Mouse (Mus musculus) MEL (cell line): ENCODE data around the gene Rhot1. TPM values are rescaled to one million over a fixed set of nuclear protein-coding genes. Genes with fewer than 3 reads are reported as not detected.

ENCODE experiments used
- DNase-seq: peaks from one replicate; pipeline ENCODE4 v3.0.0; 2011; ENCODE audit warnings: low read depth, low spot score
- H3K27ac ChIP-seq: 2 replicates; pipeline ENCODE4 v1.5.1; 2012; ENCODE audit warnings: low read depth, mild to moderate bottlenecking, control low read depth, low read length, moderate library complexity; ENCODE audit not compliant: control insufficient read depth
- H3K27me3 ChIP-seq, 2 experiments: fragments of 150-350 bp in 1 of 2; sonication (generic) in 1 of 2; 2 replicates each; pipeline ENCODE4 v1.6.1; 2012; ENCODE audit warnings: low read length in 2 of 2, mild to moderate bottlenecking in 2 of 2, improper control_type of control experiment in 1 of 2, moderate library complexity in 1 of 2; ENCODE audit not compliant: insufficient read depth in 2 of 2, control insufficient read depth in 1 of 2
- H3K36me3 ChIP-seq, 2 experiments: 2 replicates each; pipeline ENCODE4 v1.6.1; 2012 to 2014; ENCODE audit warnings: low read length in 2 of 2, improper control_type of control experiment in 1 of 2, inconsistent platforms in 1 of 2, mild to moderate bottlenecking in 1 of 2; ENCODE audit not compliant: insufficient read depth in 2 of 2, control insufficient read depth in 1 of 2
- H3K4me1 ChIP-seq, 2 experiments: fragments of 150-350 bp in 1 of 2; sonication (generic) in 1 of 2; 2 replicates each; pipeline ENCODE4 v1.6.1; 2012; ENCODE audit warnings: low read length in 2 of 2, improper control_type of control experiment in 1 of 2, mild to moderate bottlenecking in 1 of 2; ENCODE audit not compliant: insufficient read depth in 2 of 2, control insufficient read depth in 1 of 2
- H3K4me3 ChIP-seq, 2 experiments: fragments of 150-350 bp in 1 of 2; sonication (generic) in 1 of 2; 2 replicates each; pipeline ENCODE4 v1.5.1; 2012; ENCODE audit warnings: low read depth in 2 of 2, low read length in 2 of 2, mild to moderate bottlenecking in 2 of 2, moderate library complexity in 2 of 2, control low read depth in 1 of 2, improper control_type of control experiment in 1 of 2; ENCODE audit not compliant: control insufficient read depth in 1 of 2, insufficient read depth in 1 of 2
- H3K79me2 ChIP-seq: 2 replicates; pipeline ENCODE4 v1.6.1; 2012; ENCODE audit warnings: mild to moderate bottlenecking, low read length, moderate library complexity; ENCODE audit not compliant: control insufficient read depth, poor library complexity, insufficient read depth
- H3K9ac ChIP-seq: 2 replicates; pipeline ENCODE4 v1.6.1; 2012; ENCODE audit warnings: low read depth, mild to moderate bottlenecking, control low read depth, low read length, moderate library complexity; ENCODE audit not compliant: control insufficient read depth, poor library complexity, severe bottlenecking
- H3K9me3 ChIP-seq: fragments of 150-350 bp; sonication (generic); replicated peaks from 2 replicates; pipeline ENCODE4 v1.6.1; 2012; ENCODE audit warnings: mild to moderate bottlenecking, low read length, improper control_type of control experiment, moderate library complexity; ENCODE audit not compliant: insufficient read depth
- CHD1 ChIP-seq: IDR thresholded peaks from 2 replicates; pipeline ENCODE4 v1.6.1; 2012; ENCODE audit warnings: low read depth, mild to moderate bottlenecking, inconsistent platforms, low read length, improper control_type of control experiment
- CTCF ChIP-seq, 3 experiments: IDR thresholded peaks in 2 of 3; conservative IDR thresholded peaks in 1 of 3; 2 replicates each; pipeline ENCODE4 v1.5.1; 2011 to 2012; ENCODE audit warnings: low read length in 3 of 3, low read depth in 2 of 3, mild to moderate bottlenecking in 2 of 3, improper control_type of control experiment in 1 of 3, inconsistent platforms in 1 of 3, mixed read lengths in 1 of 3, moderate library complexity in 1 of 3; ENCODE audit not compliant: control insufficient read depth in 1 of 3, insufficient read depth in 1 of 3, poor library complexity in 1 of 3, severe bottlenecking in 1 of 3
- E2F4 ChIP-seq: IDR thresholded peaks from 2 replicates; pipeline ENCODE4 v1.6.1; 2011; ENCODE audit warnings: low read depth, low read length, improper control_type of control experiment, borderline replicate concordance
- GABPA ChIP-seq: IDR thresholded peaks from 2 replicates; pipeline ENCODE4 v1.6.1; 2012; ENCODE audit warnings: low read depth, mild to moderate bottlenecking, inconsistent platforms, low read length, improper control_type of control experiment, moderate library complexity
- GATA1 ChIP-seq: IDR thresholded peaks from 2 replicates; pipeline ENCODE4 v1.6.1; 2011; ENCODE audit warnings: low read depth, low read length, improper control_type of control experiment
- MEF2A ChIP-seq: IDR thresholded peaks from 2 replicates; pipeline ENCODE4 v1.6.1; 2014; ENCODE audit warnings: low read depth, mild to moderate bottlenecking, inconsistent platforms, low read length, improper control_type of control experiment; ENCODE audit not compliant: poor library complexity, insufficient replicate concordance, severe bottlenecking; ENCODE audit errors: extremely low read depth
- MYB ChIP-seq: IDR thresholded peaks from 2 replicates; pipeline ENCODE4 v1.6.1; 2011; ENCODE audit warnings: mild to moderate bottlenecking, low read depth, low read length, improper control_type of control experiment
- MYC ChIP-seq: IDR thresholded peaks from 2 replicates; pipeline ENCODE4 v1.6.1; 2011; ENCODE audit warnings: low read depth, mild to moderate bottlenecking, low read length, improper control_type of control experiment, moderate library complexity
- NELFE ChIP-seq: IDR thresholded peaks from 2 replicates; pipeline ENCODE4 v1.6.1; 2011; ENCODE audit warnings: low read depth, low read length, improper control_type of control experiment
- NRF1 ChIP-seq: IDR thresholded peaks from 2 replicates; pipeline ENCODE4 v1.6.1; 2014; ENCODE audit warnings: low read depth, mild to moderate bottlenecking, inconsistent platforms, low read length, improper control_type of control experiment, moderate library complexity; ENCODE audit not compliant: poor library complexity, insufficient read depth, severe bottlenecking
- POLR2A ChIP-seq, 2 experiments: IDR thresholded peaks; 2 replicates each; pipeline ENCODE4 v1.6.1; 2011 to 2012; ENCODE audit warnings: low read length in 2 of 2, mild to moderate bottlenecking in 2 of 2, control low read depth in 1 of 2, improper control_type of control experiment in 1 of 2, low read depth in 1 of 2, moderate library complexity in 1 of 2; ENCODE audit not compliant: control insufficient read depth in 1 of 2, insufficient read depth in 1 of 2, poor library complexity in 1 of 2
- POLR2AphosphoS2 ChIP-seq: IDR thresholded peaks from 2 replicates; pipeline ENCODE4 v1.6.1; 2011; ENCODE audit warnings: low read length, improper control_type of control experiment
- POLR2AphosphoS5 ChIP-seq: IDR thresholded peaks from 2 replicates; pipeline ENCODE4 v1.6.1; 2012; ENCODE audit warnings: low read depth, borderline replicate concordance, mild to moderate bottlenecking, inconsistent platforms, low read length, moderate library complexity, mixed read lengths
- RAD21 ChIP-seq: IDR thresholded peaks from 2 replicates; pipeline ENCODE4 v1.6.1; 2011; ENCODE audit warnings: mild to moderate bottlenecking, low read depth, low read length, improper control_type of control experiment
- SMC3 ChIP-seq: IDR thresholded peaks from 2 replicates; pipeline ENCODE4 v1.6.1; 2011; ENCODE audit warnings: low read depth, low read length, improper control_type of control experiment
- TBP ChIP-seq: IDR thresholded peaks from 2 replicates; pipeline ENCODE4 v1.8.0; 2011; ENCODE audit warnings: low read depth, low read length, improper control_type of control experiment
- USF1 ChIP-seq: IDR thresholded peaks from 2 replicates; pipeline ENCODE4 v1.6.1; 2014; ENCODE audit warnings: low read depth, mild to moderate bottlenecking, inconsistent platforms, low read length, improper control_type of control experiment, moderate library complexity
- ZKSCAN1 ChIP-seq: IDR thresholded peaks from 2 replicates; pipeline ENCODE4 v1.6.1; 2012; ENCODE audit warnings: low read depth, mild to moderate bottlenecking, inconsistent platforms, low read length, improper control_type of control experiment, moderate library complexity
- ZNF384 ChIP-seq: IDR thresholded peaks from 2 replicates; pipeline ENCODE4 v1.6.1; 2012; ENCODE audit warnings: low read depth, mild to moderate bottlenecking, inconsistent platforms, low read length, improper control_type of control experiment
- polyA plus RNA-seq, 2 experiments: library from polyadenylated mRNA; stranded (reverse) in 1 of 2; unstranded in 1 of 2; fragments of >175 nt in 1 of 2; fragments of >200 nt in 1 of 2; gene quantifications; 2 replicates each; pipeline versions ENCODE4 v1.2.1 to v1.2.4; 2012; ENCODE audit warnings: low replicate concordance in 2 of 2, low read depth in 1 of 2; ENCODE audit not compliant: insufficient read length in 2 of 2, insufficient read depth in 1 of 2, missing spikeins in 1 of 2
- total RNA-seq: library from RNA; depleted of rRNA; stranded (reverse); fragments of 300-350 nt; gene quantifications from 2 replicates; pipeline ENCODE4 v1.2.3, GENCODE M21; 2012

Gene Rhot1
- total and polyA plus RNA-seq, 3 experiments: 43.7 to 919 (median 44.3) TPM

GRCm38 (mm10) chr11:80196351-80196750 is 12.5 kb upstream of the Rhot1 start:
- DNase-seq: no peak
- Histone ChIP-seq H3K4me1 (no peaks in the 10 kb centered on the region), H3K36me3 (no peaks in the 10 kb centered on the region), H3K79me2 (no peaks in the 10 kb centered on the region), H3K9ac (no peak overlapping the region), H3K9me3 (no peaks in the 10 kb centered on the region), H3K27ac (no peak overlapping the region)
- TF ChIP-seq ZNF384: no peak
- TF ChIP-seq MYC: no peak
- no peak for TF ChIP-seq GABPA
- TF ChIP-seq USF1: no peak
- TF ChIP-seq POLR2AphosphoS2: no peak
- no peak for TF ChIP-seq RAD21
- TF ChIP-seq TBP: no peak
- no peak for TF ChIP-seq NRF1
- TF ChIP-seq POLR2A (IDR thresholded peaks at IDR 0.05; ENCODE audit: control insufficient read depth in 1 of 2, insufficient read depth in 1 of 2, low read depth in 1 of 2, low read length in 2 of 2, poor library complexity in 1 of 2): no peak
- no peak for TF ChIP-seq POLR2AphosphoS5
- TF ChIP-seq, all 39 proteins: peak for 0
- H3K27me3 ChIP-seq: no peaks in the 10 kb centered on the region
- no peak overlapping the region for H3K4me3 ChIP-seq

GRCm38 (mm10) chr11:80199316-80199715 is 9.5 kb upstream of the Rhot1 start:
- TF ChIP-seq TBP (no peak), CHD1 (no peak), GATA1 (no peak), ZNF384 (no peak), ZKSCAN1 (no peak), RAD21 (no peak), NELFE (no peak), POLR2AphosphoS2 (no peak), MEF2A (no peak), SMC3 (no peak), CTCF (IDR thresholded peaks at IDR 0.05 in 2 of 3, conservative IDR thresholded peaks at IDR 0.05 in 1 of 3; ENCODE audit: control insufficient read depth in 1 of 3, insufficient read depth in 1 of 3, low read depth in 2 of 3, low read length in 3 of 3, poor library complexity in 1 of 3, severe bottlenecking in 1 of 3) (no peak), POLR2AphosphoS5 (no peak), POLR2A (IDR thresholded peaks at IDR 0.05; ENCODE audit: control insufficient read depth in 1 of 2, insufficient read depth in 1 of 2, low read depth in 1 of 2, low read length in 2 of 2, poor library complexity in 1 of 2) (no peak), MYB (no peak), E2F4 (no peak), NRF1 (no peak)
- no peaks in the 10 kb centered on the region for H3K4me1 ChIP-seq
- no peak overlapping the region for H3K9ac ChIP-seq
- H3K27ac ChIP-seq: no peak overlapping the region
- no peak overlapping the region for H3K4me3 ChIP-seq
- H3K9me3 ChIP-seq: no peaks in the 10 kb centered on the region
- H3K79me2 ChIP-seq: no peaks in the 10 kb centered on the region
- no peaks in the 10 kb centered on the region for H3K36me3 ChIP-seq
- no peaks in the 10 kb centered on the region for H3K27me3 ChIP-seq
- no peak for DNase-seq
